Mouse (Mus musculus): ENCODE measurements around the gene Gpr108. TPM values are rescaled to one million over a fixed set of nuclear protein-coding genes. Genes with fewer than 3 reads are reported as not detected.
"Not testable (repeated sequence)": the region's sequence is repeated elsewhere in the genome, so short reads cannot be mapped to it uniquely, and the experiment has no call there.

Gene Gpr108
- polyA plus RNA-seq, 1 experiment from 2014 or later = 20.1 TPM

- Histone ChIP-seq H3K9ac (no peak overlapping the region), H3K4me1 (peaks cover 18% of the 10 kb centered on the region), H3K9me3 (no peaks in the 10 kb centered on the region), H3K4me3 (replicated peaks) (no peak overlapping the region), H3K27ac (no peak overlapping the region), H3K27me3 (peaks cover 34% of the 10 kb centered on the region), H3K4me2 (no peak overlapping the region), H3K36me3 (replicated peaks) (no peaks in the 10 kb centered on the region)
- 51% methylated on average over 8 of the region's 9 CpGs for WGBS
- no peak for ATAC-seq (ENCODE audit: low FRiP score)
Observed at GRCm38 (mm10) chr17:57279591-57280224, 31.5 kb upstream of the Gpr108 start.

- Histone ChIP-seq H3K4me1 (peaks cover 18% of the 10 kb centered on the region), H3K36me3 (replicated peaks) (no peaks in the 10 kb centered on the region), H3K27me3 (peaks cover 39% of the 10 kb centered on the region), H3K9ac (no peak within 1 kb of the TSS), H3K27ac (no peak within 1 kb of the TSS), H3K9me3 (no peaks in the 10 kb centered on the region), H3K4me2 (no peak within 1 kb of the TSS), H3K4me3 (replicated peaks) (no peak within 1 kb of the TSS)
- no peak for ATAC-seq (ENCODE audit: low FRiP score)
- WGBS = 71% methylated on average over 26 of the region's 26 CpGs
Observed at GRCm38 (mm10) chr17:57278943-57279590, 30.8 kb upstream of the Gpr108 start, which contains the start of gene Vav1. TSS of gene Vav1 (plus strand) at chr17:57279100.

DNA sequence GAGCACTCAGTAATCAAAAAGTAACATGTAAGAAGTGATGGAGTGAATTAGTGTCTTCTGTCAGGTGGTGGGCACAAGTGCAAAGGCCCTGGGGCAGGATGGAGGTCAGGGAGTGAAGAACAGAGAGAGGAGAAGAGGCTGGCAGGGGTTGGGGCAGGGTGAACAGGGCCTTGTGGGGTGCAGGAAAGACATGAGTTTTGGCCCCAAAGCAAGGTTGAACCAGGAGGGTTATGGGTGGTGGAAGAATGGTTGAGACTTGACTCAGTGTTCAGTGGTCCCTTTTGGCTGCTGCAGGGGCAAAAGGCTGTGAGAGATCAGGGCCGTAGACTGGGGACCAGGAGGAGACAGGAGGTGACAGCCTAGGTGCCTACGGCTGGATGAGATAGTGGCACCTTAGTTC lies 30.3 kb upstream of the Gpr108 start:
- Histone ChIP-seq H3K27ac (no peak overlapping the region), H3K36me3 (replicated peaks) (no peaks in the 10 kb centered on the region), H3K4me3 (replicated peaks) (no peak overlapping the region), H3K27me3 (peaks cover 44% of the 10 kb centered on the region), H3K9ac (no peak overlapping the region), H3K4me1 (peaks cover 18% of the 10 kb centered on the region), H3K9me3 (no peaks in the 10 kb centered on the region), H3K4me2 (no peak overlapping the region)
- no peak for ATAC-seq (ENCODE audit: low FRiP score)
- WGBS = 94% methylated on average over 2 of the region's 2 CpGs

- Histone ChIP-seq H3K4me1 (peaks cover 18% of the 10 kb centered on the region), H3K27me3 (peaks cover 52% of the 10 kb centered on the region)
- H3K36me3 ChIP-seq (replicated peaks) = not testable (repeated sequence)
Observed at GRCm38 (mm10) chr17:57277598-57278261, 29.5 kb upstream of the Gpr108 start.

GRCm38 (mm10) chr17:57276634-57277121 lies 28.4 kb upstream of the Gpr108 start:
- peaks cover 61% of the 10 kb centered on the region for H3K27me3 ChIP-seq
- H3K4me2 ChIP-seq = peak overlapping the region; percentile 62
- peak overlapping the region; percentile 5; the same call in 1 of the 2 replicates for H3K9ac ChIP-seq
- H3K9me3 ChIP-seq = no peaks in the 10 kb centered on the region
- peaks cover 18% of the 10 kb centered on the region for H3K4me1 ChIP-seq
- ATAC-seq (ENCODE audit: low FRiP score) = peak; percentile 73
- peak overlapping the region; percentile 42 for H3K4me3 ChIP-seq (replicated peaks)
- WGBS = under 1% methylated on average over 20 of the region's 20 CpGs
- no peaks in the 10 kb centered on the region for H3K36me3 ChIP-seq (replicated peaks)
- H3K27ac ChIP-seq = no peak overlapping the region

More at GRCm38 (mm10) chr17:57277598-57278261, 29.5 kb upstream of the Gpr108 start:
- WGBS = 89% methylated on average over 5 of the region's 5 CpGs
- not testable (repeated sequence) for H3K27ac ChIP-seq; H3K9ac ChIP-seq; H3K4me3 ChIP-seq (replicated peaks); H3K4me2 ChIP-seq; ATAC-seq (ENCODE audit: low FRiP score); H3K9me3 ChIP-seq

GRCm38 (mm10) chr17:57275997-57276351 lies 27.7 kb upstream of the Gpr108 start:
- no peaks in the 10 kb centered on the region for H3K36me3 ChIP-seq (replicated peaks)
- no peaks in the 10 kb centered on the region for H3K9me3 ChIP-seq
- H3K4me1 ChIP-seq = peaks cover 18% of the 10 kb centered on the region
- peak overlapping the region; percentile 42 for H3K4me3 ChIP-seq (replicated peaks)
- peaks cover 63% of the 10 kb centered on the region for H3K27me3 ChIP-seq
- 3% methylated on average over 13 of the region's 13 CpGs for WGBS
- H3K4me2 ChIP-seq = peak overlapping the region; percentile 62
- 0 out of 2 replicates have a peak overlapping the region, but pooled peaks have one; percentile 5 for H3K9ac ChIP-seq
- H3K27ac ChIP-seq = no peak overlapping the region
- ATAC-seq (ENCODE audit: low FRiP score) = peak; percentile 3; the same call in 1 of the 2 replicates

DNA sequence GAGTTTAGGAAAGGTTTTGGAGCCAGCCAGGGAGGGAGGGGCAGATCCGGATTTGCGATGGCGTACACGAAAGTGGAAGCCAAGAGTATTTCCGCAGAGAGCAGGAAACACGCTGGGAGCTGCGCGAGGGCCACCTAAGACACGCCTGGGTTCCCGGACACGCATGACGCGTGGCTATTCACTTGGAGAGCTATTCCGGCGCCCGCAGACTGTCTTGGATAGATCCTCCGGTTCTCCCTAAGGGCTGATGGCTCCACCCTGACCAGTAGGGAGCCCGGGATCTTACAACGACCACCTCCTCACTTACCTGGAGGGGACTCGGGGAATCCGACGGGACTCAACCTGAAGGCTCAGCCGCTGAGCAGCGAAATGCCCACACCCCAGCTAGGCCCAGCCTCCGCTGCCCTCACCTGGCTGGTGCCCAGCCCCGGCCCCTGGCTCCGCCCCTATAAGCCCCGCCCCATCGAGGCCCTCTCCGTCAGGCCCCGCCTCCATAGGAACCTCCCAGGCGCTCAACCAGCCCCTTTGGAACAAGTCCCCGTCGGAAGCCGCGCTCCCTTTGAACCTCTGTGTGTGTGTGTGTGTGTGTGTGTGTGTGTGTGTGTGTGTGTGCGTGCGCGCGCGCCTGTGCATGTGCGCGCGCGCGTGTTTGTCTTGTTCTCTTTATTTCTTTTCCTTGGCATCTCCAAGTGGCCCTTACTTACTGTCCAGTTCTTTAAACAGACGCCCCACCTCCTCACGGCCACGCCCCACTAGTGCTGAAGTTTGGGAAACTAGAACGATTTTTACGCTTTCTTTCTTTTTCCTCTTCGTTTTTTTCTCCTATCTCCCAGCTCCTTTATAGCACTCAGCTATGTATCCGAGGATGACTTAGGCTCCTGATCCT lies 27.1 kb upstream of the Gpr108 start:
- ATAC-seq (ENCODE audit: low FRiP score) = peak; percentile 80
- peaks cover 63% of the 10 kb centered on the region for H3K27me3 ChIP-seq
- WGBS = under 1% methylated on average over 50 of the region's 53 CpGs

DNA sequence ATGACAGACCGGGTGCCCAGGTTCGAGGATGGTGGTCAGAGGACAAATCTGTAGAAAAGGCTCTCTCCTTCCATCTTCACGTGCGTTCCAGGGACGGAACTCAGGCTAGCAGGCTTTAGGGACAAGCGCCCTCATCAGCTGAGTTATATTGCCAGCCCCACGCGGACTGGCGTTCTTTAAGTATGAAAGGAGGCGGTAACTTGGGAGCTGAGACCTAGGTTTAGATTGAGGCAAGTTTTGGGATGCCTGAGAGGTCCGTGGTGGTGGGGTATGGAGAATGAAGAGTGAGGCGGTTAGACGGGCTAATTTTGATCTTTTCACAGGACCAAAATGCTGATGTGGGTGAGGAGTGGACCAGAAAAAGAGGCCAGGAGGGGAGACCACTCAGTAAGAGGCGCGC lies 26.4 kb upstream of the Gpr108 start:
- Histone ChIP-seq H3K4me2 (peak overlapping the region; percentile 62), H3K27me3 (peaks cover 58% of the 10 kb centered on the region), H3K4me1 (peaks cover 18% of the 10 kb centered on the region), H3K36me3 (replicated peaks) (no peaks in the 10 kb centered on the region), H3K4me3 (replicated peaks) (peak overlapping the region; percentile 42), H3K27ac (no peak overlapping the region), H3K9ac (no peak overlapping the region), H3K9me3 (no peaks in the 10 kb centered on the region)
- WGBS = 7% methylated on average over 15 of the region's 15 CpGs
- no peak for ATAC-seq (ENCODE audit: low FRiP score)

More for the DNA sequence above, 27.1 kb upstream of the Gpr108 start:
- peak overlapping the region; percentile 42 for H3K4me3 ChIP-seq (replicated peaks)
- peaks cover 18% of the 10 kb centered on the region for H3K4me1 ChIP-seq
- no peaks in the 10 kb centered on the region for H3K9me3 ChIP-seq
- peak overlapping the region; percentile 5; the same call in 1 of the 2 replicates for H3K9ac ChIP-seq
- H3K4me2 ChIP-seq = peak overlapping the region; percentile 62
- no peaks in the 10 kb centered on the region for H3K36me3 ChIP-seq (replicated peaks)
- H3K27ac ChIP-seq = no peak overlapping the region

DNA sequence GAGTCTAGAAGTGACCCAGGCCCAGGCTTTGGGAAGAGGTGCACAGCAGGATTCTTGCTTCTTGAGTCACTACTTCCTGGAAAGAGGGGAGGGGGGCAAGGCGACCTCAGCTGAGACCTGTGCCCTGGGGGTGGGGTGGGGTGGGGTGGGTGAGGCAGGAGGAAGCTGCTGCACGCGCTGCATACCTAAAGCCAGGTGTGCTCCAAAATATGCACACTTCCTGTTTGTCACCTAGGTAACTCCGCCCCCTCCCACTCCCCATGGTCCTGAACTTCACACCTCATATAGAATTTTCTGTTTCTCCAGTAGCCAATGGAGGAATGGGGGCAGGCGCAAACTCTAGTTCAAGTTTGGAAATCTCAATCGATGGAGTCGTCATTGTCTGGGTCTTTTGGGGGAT lies 25.6 kb upstream of the Gpr108 start:
- H3K9me3 ChIP-seq = no peaks in the 10 kb centered on the region
- H3K36me3 ChIP-seq (replicated peaks) = no peaks in the 10 kb centered on the region
- no peak overlapping the region for H3K9ac ChIP-seq
- peaks cover 55% of the 10 kb centered on the region for H3K27me3 ChIP-seq
- no peak overlapping the region for H3K4me2 ChIP-seq
- 28% methylated on average over 7 of the region's 7 CpGs for WGBS
- no peak overlapping the region for H3K4me3 ChIP-seq (replicated peaks)
- H3K4me1 ChIP-seq = peaks cover 18% of the 10 kb centered on the region
- ATAC-seq (ENCODE audit: low FRiP score) = no peak
- no peak overlapping the region for H3K27ac ChIP-seq

DNA sequence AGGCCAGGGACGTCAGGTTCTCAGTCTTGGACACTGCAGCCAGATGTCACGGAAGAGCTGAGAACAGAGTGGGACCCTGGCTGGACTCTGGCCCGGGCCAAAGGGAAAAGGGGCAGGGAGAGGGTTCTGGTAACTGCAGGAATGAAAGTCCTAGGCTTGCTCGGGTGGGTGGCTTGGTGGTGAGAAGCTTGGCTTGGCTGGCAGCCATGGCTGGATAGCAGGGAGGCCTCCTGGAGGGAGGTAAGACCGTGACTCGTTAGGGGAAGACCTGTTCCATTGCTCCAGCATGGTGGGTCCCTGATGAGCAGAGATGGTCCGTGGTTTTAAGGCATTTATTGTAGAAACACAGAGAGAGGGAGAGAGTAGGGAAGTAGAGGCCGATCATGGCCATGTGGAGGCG lies 23.1 kb upstream of the Gpr108 start:
- ATAC-seq (ENCODE audit: low FRiP score) = no peak
- WGBS = 66% methylated on average over 8 of the region's 9 CpGs
- H3K27ac ChIP-seq = no peak overlapping the region
- peaks cover 15% of the 10 kb centered on the region for H3K4me1 ChIP-seq
- H3K4me2 ChIP-seq = no peak overlapping the region
- no peaks in the 10 kb centered on the region for H3K36me3 ChIP-seq (replicated peaks)
- H3K4me3 ChIP-seq (replicated peaks) = no peak overlapping the region
- no peaks in the 10 kb centered on the region for H3K9me3 ChIP-seq
- H3K27me3 ChIP-seq = peaks cover 48% of the 10 kb centered on the region
- no peak overlapping the region for H3K9ac ChIP-seq

DNA sequence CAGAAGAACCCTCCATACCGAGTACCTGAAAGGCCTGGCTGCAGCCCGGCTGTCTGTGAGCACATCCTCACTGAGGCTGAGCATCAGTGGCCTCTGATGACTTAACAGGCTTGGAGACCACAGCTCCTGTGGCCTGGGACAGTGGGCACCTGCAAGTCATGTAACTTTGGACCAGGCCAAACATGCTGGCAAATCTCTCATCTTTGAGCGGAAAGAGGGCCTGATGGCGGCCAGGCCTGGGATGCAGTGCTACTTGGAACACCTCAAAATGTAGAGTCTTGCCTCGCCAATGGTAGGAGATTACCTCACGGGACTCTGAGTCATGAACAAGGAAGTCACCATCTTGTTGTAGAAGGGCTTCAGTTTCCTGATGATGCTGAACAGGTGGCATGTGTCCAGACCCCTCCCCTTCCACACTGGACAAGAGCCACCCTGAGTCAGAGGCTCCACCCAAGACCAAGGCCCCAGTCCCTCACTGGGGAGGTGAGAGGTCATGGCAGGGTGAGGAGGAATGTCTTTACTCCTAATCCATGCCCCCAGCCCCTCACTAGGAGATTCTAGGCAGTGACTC lies 19.4 kb upstream of the Gpr108 start:
- H3K27me3 ChIP-seq = peaks cover 12% of the 10 kb centered on the region
- H3K9me3 ChIP-seq = no peaks in the 10 kb centered on the region
- peaks cover 5% of the 10 kb centered on the region; the same call in 1 of the 2 replicates for H3K4me1 ChIP-seq
- WGBS = 89% methylated on average over 6 of the region's 6 CpGs
- no peak overlapping the region for H3K4me2 ChIP-seq
- H3K4me3 ChIP-seq (replicated peaks) = no peak overlapping the region
- H3K36me3 ChIP-seq (replicated peaks) = peaks cover 16% of the 10 kb centered on the region
- H3K27ac ChIP-seq = no peak overlapping the region
- no peak for ATAC-seq (ENCODE audit: low FRiP score)
- H3K9ac ChIP-seq = no peak overlapping the region

Measured in forebrain, embryonic 12.5 days (tissue).